Mouse (Mus musculus) kidney, adult 2 months (tissue): ENCODE measurements around the gene Slc4a5. TPM values are rescaled to one million over a fixed set of nuclear protein-coding genes. Genes with fewer than 3 reads are reported as not detected.

Experiments
- DNase-seq: peaks from one replicate; pipeline ENCODE4 v3.0.0; 2021
- H3K27ac ChIP-seq: fragments of 200-500 bp; 2 replicates; pipeline ENCODE4 v1.5.1; 2012; ENCODE audit warnings: low read depth, low read length, control low read depth, inconsistent platforms; ENCODE audit not compliant: insufficient read depth
- H3K27me3 ChIP-seq: fragments of 200-500 bp; replicated peaks from 2 replicates; pipeline ENCODE4 v1.6.1; 2012; ENCODE audit warnings: mild to moderate bottlenecking, moderate library complexity, low read length, inconsistent platforms; ENCODE audit not compliant: control insufficient read depth, insufficient read depth
- H3K36me3 ChIP-seq: fragments of 200-500 bp; 2 replicates; pipeline ENCODE4 v1.6.1; 2012; ENCODE audit warnings: mild to moderate bottlenecking, moderate library complexity, low read length, inconsistent platforms; ENCODE audit not compliant: control insufficient read depth, insufficient read depth
- H3K4me1 ChIP-seq: fragments of 200-500 bp; 2 replicates; pipeline ENCODE4 v1.6.1; 2011; ENCODE audit warnings: low read length; ENCODE audit not compliant: control insufficient read depth, insufficient read depth
- H3K4me3 ChIP-seq: fragments of 200-500 bp; 2 replicates; pipeline ENCODE4 v1.5.1; 2011; ENCODE audit warnings: mild to moderate bottlenecking, low read depth, low read length, control low read depth; ENCODE audit not compliant: insufficient read depth
- CTCF ChIP-seq: fragments of 200-500 bp; conservative IDR thresholded peaks from 2 replicates; pipeline ENCODE4 v1.5.1; 2011; ENCODE audit warnings: low read depth, mild to moderate bottlenecking, control low read depth, low read length, moderate library complexity, mixed read lengths; ENCODE audit not compliant: insufficient read depth, insufficient read length
- POLR2A ChIP-seq: fragments of 200-500 bp; IDR thresholded peaks from one replicate; pipeline ENCODE4 v1.6.1; 2011; ENCODE audit warnings: low read depth, low read length, control low read depth
- WGBS: fragments of 180-500 bp; shearing (Covaris S2); methylation state at CpG from one replicate; pipeline ENCODE4 v1.1.7; 2018; 5-methylcytosine and 5-hydroxymethylcytosine counted together
- polyA plus RNA-seq: library from polyadenylated mRNA; depleted of rRNA; stranded (reverse); fragments of >200 nt; gene quantifications from 2 replicates; pipeline ENCODE4 v1.2.3, GENCODE M21; 2012

The Slc4a5 gene
- polyA plus RNA-seq, 1 experiment = 3.3 TPM

DNA sequence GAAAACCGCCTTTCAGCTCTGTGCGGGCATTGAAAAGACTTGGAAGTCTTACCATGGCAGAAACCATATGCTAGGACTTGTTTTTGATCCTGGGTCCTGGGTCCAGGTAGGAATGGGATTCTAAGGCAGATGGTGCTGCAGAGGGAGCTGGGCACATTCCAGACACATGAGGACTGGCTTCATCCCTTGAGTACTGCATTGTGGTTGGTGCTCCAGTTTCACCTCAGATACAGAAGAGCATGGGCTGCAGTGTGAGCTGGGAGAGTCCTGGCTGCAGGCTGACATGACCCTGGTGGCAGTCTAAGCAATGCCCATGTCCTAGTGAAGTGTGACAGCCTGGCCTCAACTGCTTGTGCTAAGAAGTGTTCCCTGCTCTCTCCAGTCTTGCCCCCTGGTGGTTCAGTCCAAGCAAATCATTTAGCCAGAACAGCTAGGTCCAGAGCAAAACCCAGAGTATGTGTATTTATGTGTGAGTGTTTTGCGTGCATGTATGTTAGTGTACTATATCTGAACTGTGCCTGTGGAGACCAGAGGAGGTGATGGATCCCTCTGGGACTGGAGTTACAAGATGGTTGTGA, 34.7 kb upstream of the Slc4a5 start:
- DNase-seq = peak; percentile 12
- peaks cover 2% of the 10 kb centered on the region; the same call in 1 of the 2 replicates for H3K36me3 ChIP-seq
- no peaks in the 10 kb centered on the region for H3K27me3 ChIP-seq

DNA sequence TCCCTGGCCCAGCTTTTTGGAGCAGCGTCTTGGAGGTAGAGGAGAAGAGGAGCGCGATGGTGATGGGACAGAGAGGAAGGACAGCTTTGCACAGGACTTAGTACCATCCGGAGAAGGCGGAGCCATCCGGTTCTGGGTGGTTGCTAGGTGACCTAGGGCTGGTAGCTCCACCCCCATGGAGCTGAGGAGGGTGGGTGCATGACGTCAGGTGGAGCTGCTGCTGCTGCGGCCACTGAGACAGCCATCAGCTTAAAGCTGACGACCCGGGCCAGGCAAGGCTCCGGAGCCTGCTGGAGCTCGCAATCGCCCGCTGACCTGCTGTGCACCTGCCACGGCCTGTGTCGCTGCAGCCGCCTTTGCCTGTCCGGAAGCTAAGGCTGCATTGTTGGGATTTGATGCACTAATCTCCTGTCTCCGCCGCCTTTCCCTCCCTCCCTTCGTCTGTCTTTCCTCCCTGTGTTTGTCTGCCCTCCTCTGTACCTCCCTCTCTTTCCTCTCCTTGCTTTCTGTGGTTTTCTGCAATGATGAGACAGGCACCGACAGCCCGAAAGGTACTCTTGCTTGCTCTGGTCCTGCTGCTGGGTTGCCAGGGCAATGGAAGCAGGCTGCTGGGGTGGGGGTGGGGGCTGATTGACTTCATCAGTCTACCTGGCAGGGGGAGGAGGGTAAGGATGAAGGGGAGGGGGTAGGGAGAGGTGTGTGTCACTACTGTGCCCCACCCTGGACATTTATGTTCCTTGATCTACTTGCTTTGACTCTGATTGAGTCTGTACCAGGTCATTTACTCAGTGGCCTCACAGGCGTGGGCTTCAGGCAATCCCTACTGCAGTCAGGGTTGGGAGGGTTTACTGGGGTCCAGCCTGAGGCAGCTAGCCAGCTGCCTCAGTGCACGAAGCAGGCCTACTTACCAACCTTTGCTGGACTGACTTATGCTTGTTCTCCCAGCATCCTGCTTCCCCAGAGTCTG, 33.5 kb upstream of the Slc4a5 start:
- peaks cover 2% of the 10 kb centered on the region; the same call in 1 of the 2 replicates for H3K36me3 ChIP-seq
- WGBS = 45% methylated on average over 25 of the region's 25 CpGs

More for the DNA sequence above, 34.7 kb upstream of the Slc4a5 start:
- Histone ChIP-seq H3K4me1 (no peaks in the 10 kb centered on the region), H3K4me3 (no peak overlapping the region), H3K27ac (no peak overlapping the region)
- 89% methylated on average over 3 of the region's 3 CpGs for WGBS
- TF ChIP-seq CTCF (peak; percentile 49), POLR2A (no peak)

GRCm38 (mm10) chr6:83186946-83187345, 32.7 kb upstream of the Slc4a5 start:
- DNase-seq = no peak
- peaks cover 2% of the 10 kb centered on the region; the same call in 1 of the 2 replicates for H3K36me3 ChIP-seq
- TF ChIP-seq POLR2A (no peak), CTCF (no peak)
- H3K4me1 ChIP-seq = no peaks in the 10 kb centered on the region
- no peak overlapping the region for H3K4me3 ChIP-seq
- 90% methylated on average over 2 of the region's 2 CpGs for WGBS
- no peak overlapping the region for H3K27ac ChIP-seq
- H3K27me3 ChIP-seq = no peaks in the 10 kb centered on the region

More for the DNA sequence above, 33.5 kb upstream of the Slc4a5 start:
- H3K27me3 ChIP-seq = no peaks in the 10 kb centered on the region
- peak; percentile 56 for DNase-seq
- no peak for TF ChIP-seq POLR2A
- no peak for TF ChIP-seq CTCF
- H3K4me1 ChIP-seq = no peaks in the 10 kb centered on the region
- H3K4me3 ChIP-seq = no peak overlapping the region
- no peak overlapping the region for H3K27ac ChIP-seq

DNA sequence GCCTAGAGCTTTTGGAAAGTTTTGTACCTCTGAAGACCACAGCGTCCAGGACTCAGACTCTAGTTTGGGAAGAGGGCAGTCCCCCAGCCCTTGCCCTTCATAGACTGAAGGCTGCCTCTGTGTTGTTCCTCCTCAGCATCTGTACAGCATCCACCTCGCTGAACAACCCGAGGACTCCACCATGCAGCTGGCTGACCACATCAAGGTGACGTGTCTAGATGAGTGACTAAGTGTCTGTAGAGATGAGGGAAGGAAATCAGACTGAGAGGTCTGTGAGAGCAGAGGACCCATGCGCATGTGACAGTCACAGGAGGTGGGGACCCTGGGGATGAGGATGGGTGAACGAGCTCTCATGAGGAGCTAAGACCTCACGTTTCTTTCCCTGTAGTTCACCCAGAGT, 26.1 kb upstream of the Slc4a5 start:
- TF ChIP-seq POLR2A = no peak
- no peak for TF ChIP-seq CTCF
- Histone ChIP-seq H3K27me3 (no peaks in the 10 kb centered on the region), H3K4me1 (no peaks in the 10 kb centered on the region), H3K27ac (no peak overlapping the region), H3K4me3 (no peak overlapping the region), H3K36me3 (peaks cover 2% of the 10 kb centered on the region)
- 89% methylated on average over 7 of the region's 7 CpGs for WGBS
- DNase-seq = no peak

- 53% methylated on average over 15 of the region's 15 CpGs for WGBS
- no peaks in the 10 kb centered on the region for H3K27me3 ChIP-seq
- no peaks in the 10 kb centered on the region for H3K4me1 ChIP-seq
- DNase-seq = peak; percentile 67
- H3K27ac ChIP-seq = no peak overlapping the region
- TF ChIP-seq POLR2A (no peak), CTCF (peak; percentile 33; the same call in 1 of the 2 replicates)
- no peak overlapping the region for H3K4me3 ChIP-seq
- peaks cover 2% of the 10 kb centered on the region for H3K36me3 ChIP-seq
Observed at GRCm38 (mm10) chr6:83197345-83198004, 22.2 kb upstream of the Slc4a5 start.

GRCm38 (mm10) chr6:83203320-83203719, 16.3 kb upstream of the Slc4a5 start:
- no peak overlapping the region for H3K27ac ChIP-seq
- TF ChIP-seq POLR2A (no peak), CTCF (no peak)
- no peaks in the 10 kb centered on the region for H3K27me3 ChIP-seq
- no peak overlapping the region for H3K4me3 ChIP-seq
- no peak for DNase-seq
- WGBS = 91% methylated on average over 4 of the region's 4 CpGs
- H3K4me1 ChIP-seq = no peaks in the 10 kb centered on the region
- no peaks in the 10 kb centered on the region; the same call in none of the 2 replicates for H3K36me3 ChIP-seq

GRCm38 (mm10) chr6:83205851-83206250, 13.8 kb upstream of the Slc4a5 start:
- no peak overlapping the region for H3K4me3 ChIP-seq
- H3K4me1 ChIP-seq = no peaks in the 10 kb centered on the region
- H3K27ac ChIP-seq = no peak overlapping the region
- no peak for DNase-seq
- no peaks in the 10 kb centered on the region for H3K27me3 ChIP-seq
- no peak for TF ChIP-seq POLR2A
- TF ChIP-seq CTCF = no peak
- H3K36me3 ChIP-seq = no peaks in the 10 kb centered on the region
- 88% methylated on average over 3 of the region's 3 CpGs for WGBS
